Mouse (Mus musculus): ENCODE measurements at regions not wholly inside any gene's neighbourhood (a gene's known extent, or its start where the extent isn't known, plus 50 kb on each side); places are given as distances from the start of the nearest gene placed in this dataset.

- TF ChIP-seq CTCF (IDR thresholded peaks at IDR 0.05; ENCODE audit: low read depth, low read length) (no peak), POLR2A (IDR thresholded peaks at IDR 0.05; ENCODE audit: insufficient read depth, low read length) (no peak)
Observed at GRCm38 (mm10) chr3:143014421-143014820, 132.6 kb upstream of the Pkn2 start.
